Mouse (Mus musculus): Measurements from ENCODE around the gene Slc9a8.

- TF ChIP-seq POLR2A (IDR thresholded peaks at IDR 0.05; ENCODE audit: extremely low read depth, insufficient read depth, low read length) (no peak), CTCF (IDR thresholded peaks at IDR 0.05; ENCODE audit: low read depth, low read length) (no peak)
Observed at GRCm38 (mm10) chr2:167512365-167512764, 90.9 kb downstream of the Slc9a8 start.

All from liver, adult 2 months (tissue).